Mouse (Mus musculus) regulatory T cell (primary cell): ENCODE results near the gene Tmed5.
"Not testable (repeated sequence)": the region's sequence is repeated elsewhere in the genome, so short reads cannot be mapped to it uniquely, and the experiment has no call there.

ENCODE experiments used
- in situ Hi-C: fragments of 300-600 bp; cut with MboI, MseI; formaldehyde crosslinking; loops from one replicate; pipeline ENCODE4 v1.15.1; 2025; ENCODE audit warnings: high pct_unique_total_duplicates

Tmed5 gene

DNA sequence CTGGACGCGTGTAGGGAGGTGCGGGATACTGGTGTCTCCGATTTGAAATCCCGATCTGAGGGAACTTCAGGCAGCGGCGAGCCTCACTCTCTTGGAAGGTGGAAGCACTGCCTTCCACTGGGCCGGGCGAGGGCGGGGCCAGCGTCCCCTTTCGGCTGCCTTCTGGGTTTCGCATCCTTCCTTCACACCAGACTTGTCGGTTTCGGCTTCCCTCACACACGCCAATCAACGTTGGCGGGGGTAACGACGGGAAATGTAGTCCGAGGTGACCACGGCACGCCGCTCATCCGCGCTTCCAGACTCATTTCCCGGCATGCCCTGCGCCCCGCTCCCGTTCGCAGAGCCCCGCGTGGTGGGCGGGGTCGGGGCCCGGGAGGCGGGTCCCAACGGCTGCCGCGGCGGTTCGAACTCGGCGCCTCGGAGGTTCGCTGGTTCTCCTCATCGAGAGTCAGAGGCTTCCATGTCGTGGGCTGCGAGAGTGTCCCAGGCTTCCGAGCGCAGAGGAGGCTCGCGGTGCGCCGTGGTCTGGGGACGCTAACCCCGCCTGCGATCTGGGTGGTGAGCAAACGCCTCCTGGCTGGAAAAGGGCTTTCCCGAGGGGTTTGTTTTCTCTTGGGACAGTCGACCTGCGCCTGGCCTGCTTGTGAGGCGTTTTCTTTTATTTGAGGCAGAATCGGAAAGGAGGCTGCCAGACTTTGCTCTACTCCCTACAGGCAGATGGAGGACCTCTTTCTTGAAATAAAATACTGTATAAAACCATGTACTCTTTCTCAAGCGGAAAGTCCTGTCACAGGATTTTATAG is at the start of gene Tmed5, which contains the start of gene Ccdc18:
Tmed5 (minus strand) TSS at position 180 of the 803 bp plus-strand sequence.
Ccdc18 (plus strand) TSS at position 435 of the 803 bp plus-strand sequence.
- in situ Hi-C loops, result no loop called here

DNA sequence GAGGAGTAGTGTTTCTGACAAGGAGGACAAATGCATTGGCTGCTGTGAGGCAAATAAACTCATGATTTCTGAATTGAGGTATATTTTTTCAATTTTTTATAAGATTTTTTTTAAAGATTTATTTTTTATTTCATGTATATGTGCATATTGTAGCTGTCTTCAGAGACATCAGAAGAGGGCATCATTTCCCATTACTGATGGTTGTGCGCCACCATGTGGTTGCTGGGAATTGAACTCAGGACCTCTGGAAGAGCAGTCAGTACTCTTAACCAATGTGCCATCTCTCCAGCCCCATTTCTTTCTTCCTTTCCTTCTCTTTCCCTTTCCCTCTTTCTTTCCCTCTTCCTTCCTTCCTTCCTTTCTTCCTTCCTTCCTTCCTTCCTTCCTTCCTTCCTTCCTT is 31.3 kb upstream of the Tmed5 start:
- in situ Hi-C loops, result no loop called here

DNA sequence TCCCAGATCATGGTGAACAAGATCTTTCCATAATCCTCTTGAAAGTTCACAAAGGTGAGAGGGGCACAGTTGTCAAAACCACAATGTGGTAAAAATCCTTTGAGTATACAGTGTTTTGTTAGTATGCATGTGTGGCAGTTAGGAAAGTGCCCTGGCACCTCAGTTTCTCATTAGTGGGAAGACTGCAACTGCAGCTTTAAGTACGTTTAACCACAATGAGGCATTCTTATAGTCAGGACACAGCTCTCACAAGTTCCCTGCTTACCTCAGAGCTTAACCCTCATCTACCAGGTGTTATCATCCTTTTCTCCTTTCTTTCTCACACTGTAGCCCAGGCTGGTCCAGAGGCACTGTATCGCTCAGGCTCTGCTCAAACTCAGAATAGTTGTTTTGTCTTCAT is 28.4 kb upstream of the Tmed5 start:
- in situ Hi-C loops, result no loop called here

DNA sequence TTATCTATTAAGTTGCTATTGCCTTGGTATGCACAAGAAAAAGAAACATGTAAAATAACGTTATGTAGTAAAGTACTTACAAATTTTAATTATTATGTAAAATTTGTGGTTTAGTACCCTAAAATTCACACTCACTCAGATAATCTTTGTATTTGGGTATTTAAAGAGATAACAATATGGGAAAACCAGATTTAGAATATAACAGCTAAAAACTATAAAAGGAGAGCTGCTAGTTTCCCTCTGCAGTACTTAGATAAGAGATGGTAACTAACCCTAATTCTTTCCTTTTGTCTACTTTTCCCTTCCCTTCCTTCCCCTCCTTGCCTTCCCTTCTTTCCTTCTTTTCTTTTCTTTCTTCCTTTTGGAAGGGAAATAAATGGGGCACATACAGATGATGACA is 20.2 kb upstream of the Tmed5 start:
- in situ Hi-C loops, result no loop called here

DNA sequence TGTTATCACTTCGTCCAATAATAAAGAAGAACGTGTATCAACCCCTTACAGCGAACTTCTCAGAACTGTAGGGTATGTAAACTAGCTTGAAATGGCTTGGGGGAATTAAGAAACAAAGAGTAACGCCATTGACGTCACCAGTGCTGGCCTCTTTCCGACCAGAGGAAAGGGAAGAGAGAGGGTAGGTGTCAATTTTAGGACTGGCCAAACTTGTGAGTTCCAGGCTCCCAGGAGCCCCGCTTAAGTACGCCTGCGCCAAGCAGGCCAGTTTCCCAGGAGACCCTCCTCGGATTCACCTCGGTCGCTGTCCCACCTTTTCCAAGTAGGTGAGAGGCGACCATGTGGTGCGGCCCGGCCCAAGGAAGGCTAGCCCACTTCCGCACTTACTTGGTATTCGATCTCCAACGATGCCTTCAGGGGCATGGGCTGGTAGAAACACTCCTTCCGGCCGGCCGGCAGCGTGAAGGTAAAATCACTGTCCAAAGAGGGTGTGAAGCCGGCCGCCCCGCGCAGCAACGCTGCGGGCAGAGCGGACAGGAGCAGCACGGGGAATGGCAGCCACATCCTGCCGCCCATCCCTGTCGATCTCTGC is 475 bp downstream of the Tmed5 start:
- in situ Hi-C loops, result no loop called here

DNA sequence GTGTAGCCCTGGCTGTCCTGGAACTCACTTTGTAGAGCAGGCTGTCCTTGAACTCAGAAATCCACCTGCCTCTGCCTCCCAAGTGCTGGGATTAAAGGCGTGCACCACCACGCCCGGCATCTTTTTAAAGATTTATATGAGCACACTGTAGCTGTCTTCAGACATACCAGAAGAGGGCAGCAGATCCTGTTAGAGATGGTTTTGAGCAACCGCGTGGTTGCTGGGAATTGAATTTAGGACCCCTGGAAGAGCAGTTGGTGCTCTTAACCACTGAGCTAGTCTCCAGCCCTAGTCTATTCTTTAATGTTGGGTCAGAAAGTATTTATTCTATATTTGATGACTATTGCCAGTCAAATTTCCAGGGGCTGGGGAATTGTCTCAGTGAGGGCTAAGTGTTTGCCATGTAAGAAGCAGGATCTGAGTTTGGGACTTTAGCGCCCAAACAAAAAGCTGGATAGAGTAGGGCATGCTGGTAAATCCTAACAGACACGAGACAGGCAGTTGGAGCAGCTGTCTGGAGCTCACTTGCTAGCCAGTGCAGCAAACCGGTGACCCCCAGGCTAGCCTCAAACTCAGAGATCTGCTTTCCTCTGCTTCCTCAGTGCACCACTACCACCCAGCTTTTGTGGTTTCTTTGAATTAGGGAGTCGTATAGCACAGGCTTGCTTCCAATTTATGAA is 12.1 kb downstream of the Tmed5 start:
- in situ Hi-C loops, result no loop called here

DNA sequence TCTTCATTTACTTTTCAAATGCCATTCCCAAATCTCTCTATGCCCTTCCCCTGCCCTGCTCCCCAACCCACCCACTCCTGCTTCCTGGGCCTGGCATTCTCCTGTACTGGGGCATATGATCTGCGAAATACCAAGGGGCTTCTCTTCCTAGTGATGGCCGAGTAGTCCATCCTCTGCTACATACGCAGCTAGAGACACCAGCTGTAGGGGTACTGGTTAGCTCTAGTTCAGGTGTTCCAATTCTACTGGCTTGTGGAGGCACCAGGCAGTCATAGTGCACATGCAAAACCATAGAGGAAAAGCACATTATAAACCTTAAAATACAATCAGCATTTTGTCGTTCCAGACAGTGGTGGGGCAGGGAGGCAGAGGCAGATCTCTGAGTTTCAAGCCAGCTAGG is 14.7 kb downstream of the Tmed5 start:
- in situ Hi-C loops, result no loop called here

DNA sequence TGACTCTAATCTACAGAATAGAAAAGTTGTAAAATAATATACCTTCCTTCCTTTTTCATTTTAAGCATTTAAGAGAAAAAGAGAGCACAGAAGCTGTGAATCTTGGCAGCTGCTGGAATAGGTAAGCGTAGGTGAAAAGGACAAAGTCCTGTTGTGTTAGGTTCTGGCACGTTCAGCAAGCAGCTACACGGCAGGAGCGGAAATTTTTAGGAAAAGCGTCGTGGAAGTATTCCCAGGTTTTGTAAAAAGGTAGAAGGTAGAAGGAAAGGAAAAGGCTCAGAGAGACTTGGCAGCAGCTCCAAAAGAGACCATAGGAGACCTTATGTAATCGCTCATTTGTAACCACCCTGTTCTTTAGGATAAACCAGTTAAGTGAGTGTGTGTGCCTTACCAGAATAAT is 23.1 kb downstream of the Tmed5 start:
- in situ Hi-C loops, result no loop called here

DNA sequence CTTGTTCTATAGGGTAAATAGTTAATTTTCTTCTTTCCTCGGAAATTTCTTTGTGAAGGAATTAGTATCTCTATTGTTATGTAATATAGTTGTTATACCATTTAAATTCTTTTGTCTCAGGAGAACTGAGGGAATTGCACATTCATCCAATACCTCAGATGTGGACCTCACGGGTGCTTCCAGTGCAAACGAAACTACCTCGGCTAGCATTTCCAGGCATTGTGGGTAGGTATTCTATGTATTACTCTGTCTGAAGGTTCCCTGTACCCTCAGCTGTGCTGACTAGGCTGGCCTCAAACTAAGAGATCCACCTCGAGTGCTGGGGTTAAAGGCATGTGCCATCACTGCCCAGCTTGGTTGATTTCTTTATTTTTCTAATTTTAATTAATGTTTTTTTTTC is 28.1 kb downstream of the Tmed5 start:
- in situ Hi-C loops, result no loop called here

DNA sequence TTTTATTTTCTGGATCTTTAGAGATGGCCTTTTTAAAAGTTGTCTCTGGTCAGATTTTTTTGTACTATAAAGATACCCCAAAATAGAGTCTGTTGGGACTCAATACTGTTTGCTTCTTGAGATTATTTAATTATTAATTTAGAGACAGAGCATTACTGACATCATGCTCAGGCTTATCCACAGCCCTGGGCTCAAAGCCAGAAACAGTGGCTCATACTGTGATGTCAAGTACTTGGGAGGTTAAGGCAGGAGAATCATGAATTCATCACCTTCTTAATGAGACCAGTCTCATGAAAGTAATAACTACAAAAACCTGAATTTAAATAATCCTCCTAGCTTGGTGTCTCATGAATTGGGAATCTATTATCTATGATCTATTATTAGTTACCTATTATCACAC is 32.2 kb downstream of the Tmed5 start:
- in situ Hi-C loops, result no loop called here

DNA sequence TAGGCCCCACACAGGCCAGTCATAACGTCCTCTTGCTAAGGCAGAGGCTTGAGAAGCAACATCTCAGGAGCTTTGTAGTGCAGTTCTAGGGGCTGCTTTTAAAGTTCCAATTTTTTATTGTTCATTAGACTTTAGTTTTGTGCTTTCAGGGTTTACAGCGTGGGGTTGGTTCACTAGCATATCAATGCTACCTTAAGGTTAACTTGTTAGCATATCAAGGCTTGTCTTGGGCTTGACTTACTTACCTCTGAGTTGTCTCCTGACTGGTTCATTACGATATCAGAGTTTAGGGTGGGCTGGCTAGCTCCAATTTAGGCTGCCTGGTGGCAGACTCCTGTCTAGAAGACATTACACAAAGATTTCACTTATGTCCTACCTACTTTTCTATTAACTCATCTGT is 34.7 kb downstream of the Tmed5 start:
- in situ Hi-C loops, result no loop called here

DNA sequence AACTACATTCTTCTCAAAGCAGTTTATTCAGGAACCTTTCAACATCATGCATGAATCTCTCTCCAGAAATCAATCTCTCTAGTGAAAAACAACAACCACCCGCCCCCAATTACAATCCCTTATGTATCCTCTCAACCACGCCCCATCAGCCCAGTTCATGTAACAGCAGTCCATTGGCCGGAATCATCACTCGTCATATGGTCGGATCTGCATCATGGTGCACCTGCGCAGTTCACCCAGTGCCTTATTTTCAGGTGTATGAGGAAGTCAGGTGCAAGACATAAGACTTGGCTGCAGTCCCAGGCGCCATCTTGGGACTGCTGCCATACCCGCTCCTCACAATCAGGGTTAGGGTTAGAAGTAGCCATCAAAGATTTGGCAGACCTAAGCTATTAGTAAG is 39.7 kb downstream of the Tmed5 start:
- in situ Hi-C loops, result not testable (repeated sequence)

DNA sequence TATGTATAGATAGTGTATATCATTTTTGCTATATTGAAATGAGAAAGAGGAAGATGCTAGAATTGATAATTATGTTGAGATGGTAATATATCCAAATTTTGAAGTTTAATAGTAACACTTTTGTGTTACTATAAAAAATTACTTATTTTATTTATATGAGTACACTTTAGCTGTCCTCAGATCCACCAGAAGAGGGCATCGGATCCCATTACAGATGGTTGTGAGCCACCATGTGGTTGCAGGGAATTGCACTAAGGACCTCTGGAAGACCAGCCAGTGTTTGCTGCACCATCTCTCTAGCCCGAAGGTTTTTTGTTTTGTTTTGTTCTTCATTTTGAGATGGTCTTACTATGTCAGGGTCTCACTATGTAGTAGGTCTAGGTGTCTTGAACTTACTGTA is 47.0 kb downstream of the Tmed5 start:
- in situ Hi-C loops, result no loop called here

DNA sequence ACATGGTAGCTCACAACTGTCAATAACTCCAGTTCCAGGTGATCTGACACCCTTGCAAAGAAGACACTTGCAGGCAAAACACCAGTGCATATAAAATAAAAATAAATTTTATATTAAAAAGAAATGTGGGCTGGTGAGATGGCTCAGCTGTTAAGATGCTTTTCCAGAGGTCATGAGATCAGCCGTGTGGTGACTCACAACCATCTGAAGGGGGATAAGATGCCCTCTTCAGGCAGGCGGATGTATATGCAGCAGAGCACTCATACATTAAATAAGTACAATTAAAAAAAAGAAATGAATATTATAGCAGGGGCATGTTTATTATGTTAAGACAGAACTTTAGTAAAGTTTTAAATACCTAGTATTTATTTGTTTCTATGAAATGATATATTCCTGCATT is 50.0 kb downstream of the Tmed5 start:
- in situ Hi-C loops, result no loop called here

DNA sequence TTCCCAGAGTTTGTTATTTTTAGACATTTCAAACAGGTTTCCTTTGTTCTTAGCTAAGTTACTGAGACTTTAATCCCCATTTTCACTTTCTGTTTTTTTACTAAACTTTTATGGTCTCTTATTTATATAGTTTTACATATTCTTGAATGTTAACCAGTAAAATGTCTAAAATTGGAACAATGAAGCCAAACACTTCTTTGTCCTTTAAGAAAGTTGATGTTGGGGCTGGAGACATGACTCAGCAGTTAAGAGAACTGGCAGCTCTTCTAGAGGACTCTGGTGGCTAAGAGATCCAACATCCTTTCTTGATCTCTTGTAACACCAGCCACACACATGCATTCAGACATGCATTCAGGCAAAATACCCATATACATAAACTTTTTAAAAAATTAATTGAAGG is 52.8 kb downstream of the Tmed5 start:
- in situ Hi-C loops, result no loop called here

DNA sequence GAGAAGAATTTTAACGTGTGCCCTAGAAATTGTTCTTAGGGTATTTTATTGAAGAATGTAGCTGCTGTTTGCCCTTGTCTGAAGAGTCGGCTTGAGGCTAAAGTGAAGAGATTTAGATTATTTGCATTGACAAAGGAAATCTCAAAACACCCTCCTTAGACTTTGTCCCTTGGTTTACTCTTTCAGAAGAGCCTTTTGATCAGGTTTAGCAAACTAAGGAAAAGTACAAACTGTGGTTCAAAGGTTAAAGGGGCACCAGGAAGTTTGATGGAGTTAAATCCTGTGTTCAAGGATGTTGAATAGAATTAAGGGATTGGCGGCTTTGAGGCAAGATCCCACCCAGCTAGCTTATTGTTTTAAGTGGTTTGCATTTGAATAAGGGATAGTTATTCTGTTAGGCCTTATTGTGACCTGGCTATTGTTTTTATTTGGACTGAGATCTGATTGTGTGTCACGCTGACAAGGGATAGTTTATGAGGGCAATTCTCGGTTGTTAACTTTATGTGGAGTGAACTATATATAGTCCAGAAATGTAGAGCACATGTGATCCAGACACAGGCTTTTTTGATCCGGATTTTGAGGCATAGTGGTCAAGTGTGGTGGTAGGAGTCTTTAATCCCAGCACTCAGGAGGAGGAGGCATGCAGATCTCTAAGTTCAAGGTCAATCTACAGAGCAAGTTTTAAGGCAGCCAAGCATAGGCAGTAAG is 55.4 kb downstream of the Tmed5 start:
- in situ Hi-C loops, result no loop called here

DNA sequence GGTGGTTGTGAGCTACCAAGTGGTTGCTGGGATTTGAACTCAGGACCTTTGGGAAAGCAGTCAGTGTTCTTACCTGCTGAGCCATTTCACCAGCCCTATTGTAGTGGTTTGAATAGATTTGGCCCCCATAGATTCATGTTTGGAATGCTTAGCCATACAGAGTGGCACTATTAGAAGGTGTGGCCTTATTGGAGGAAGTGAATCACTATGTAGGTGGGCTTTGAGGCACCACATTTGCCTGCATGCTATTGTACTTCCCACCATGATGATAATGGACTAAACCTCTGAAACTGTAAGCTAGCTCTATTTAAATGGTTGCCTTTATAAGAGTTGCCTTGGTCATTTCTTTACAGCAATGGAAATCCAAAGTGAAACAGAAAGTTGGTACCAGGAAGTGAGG is 56.2 kb downstream of the Tmed5 start:
- in situ Hi-C loops, result no loop called here

DNA sequence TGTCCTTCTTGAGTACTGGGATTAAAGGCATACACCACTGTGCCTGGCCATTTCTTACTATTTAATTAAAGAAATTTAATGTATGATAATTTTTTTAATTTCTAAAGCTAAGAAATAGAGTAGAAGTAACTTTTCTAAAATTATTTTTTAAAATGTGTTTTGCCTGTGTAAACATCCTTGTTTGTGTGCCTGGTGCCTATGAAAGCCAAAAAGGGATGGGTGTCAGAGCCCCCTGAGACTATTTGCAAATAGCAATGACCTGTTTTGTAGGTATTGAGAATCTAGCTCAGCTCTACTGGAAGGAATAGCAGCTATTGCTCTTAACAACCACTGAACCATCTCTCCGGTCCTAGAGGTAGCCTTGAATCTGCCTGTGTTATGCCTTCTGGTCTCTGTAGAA is 60.1 kb downstream of the Tmed5 start:
- in situ Hi-C loops, result no loop called here

DNA sequence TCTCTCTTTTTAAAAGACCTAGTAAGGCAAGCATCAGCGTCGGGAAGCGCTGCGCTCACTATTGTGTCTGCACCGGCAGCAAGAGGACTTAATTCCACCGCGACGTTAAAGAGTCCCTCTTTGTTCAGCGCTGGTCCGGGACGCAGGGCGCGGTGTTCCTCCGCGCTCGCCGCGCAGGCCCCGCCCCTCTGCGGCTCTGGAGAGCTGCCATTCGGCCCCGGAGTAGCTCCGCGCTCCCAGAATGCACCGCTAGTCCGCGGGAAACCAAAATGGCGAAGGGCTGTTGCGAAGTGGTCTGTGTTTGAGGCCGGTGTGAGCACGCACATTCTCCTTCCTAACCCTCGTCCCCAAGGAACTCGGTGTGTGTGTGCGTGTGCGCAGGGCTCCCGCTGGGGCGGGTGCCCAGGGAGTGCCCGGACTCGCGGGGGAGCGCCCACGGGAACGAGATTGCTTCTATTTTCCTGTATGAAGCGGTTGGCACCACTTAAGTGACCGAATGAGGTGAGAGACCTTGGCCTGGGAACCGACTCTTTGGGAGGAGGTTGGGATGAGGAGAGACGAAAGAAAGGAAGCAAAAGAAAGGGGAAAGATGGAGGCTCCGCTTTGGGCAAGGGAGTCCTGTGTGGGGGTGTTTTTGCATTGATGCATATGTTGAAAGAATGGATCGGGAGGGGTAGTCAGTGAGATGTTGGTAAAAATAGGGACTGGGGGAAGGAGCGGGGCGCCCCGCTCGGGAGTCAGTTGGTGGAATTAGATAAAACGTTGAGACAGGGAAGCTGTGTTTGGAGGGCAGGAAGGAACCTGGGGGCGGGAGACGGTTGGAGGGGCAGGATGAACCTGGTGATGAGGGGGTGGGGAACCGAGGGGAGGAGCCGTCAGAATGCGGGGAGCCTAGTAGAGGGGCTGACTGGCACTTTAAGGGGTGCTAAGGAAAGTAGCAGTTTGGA is 66.7 kb downstream of the Tmed5 start, which contains the start of gene Mtf2:
Mtf2 (plus strand) TSS at position 210 of the 947 bp plus-strand sequence.
- in situ Hi-C loops, result no loop called here

DNA sequence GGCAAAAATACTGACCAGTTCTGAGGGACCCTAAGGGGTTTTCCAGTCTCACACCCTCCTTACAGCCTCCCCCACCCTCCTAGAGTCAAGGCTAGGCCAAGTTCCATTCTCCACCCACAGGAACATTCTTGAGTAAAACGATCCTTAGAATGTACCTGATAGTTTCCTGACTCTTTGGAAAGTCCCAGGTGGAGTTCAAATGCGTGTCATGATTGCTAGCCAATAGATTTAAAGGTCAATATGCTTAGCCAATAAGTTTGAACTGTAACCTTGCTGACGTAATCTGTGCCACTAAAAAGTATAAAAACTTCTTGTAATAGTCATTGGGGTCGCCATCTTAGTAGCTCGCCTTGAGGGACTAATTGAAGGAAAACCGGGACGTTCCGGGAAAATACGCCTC is 72.0 kb downstream of the Tmed5 start:
- in situ Hi-C loops, result no loop called here
